Mouse (Mus musculus): ENCODE results near the gene Psma3. TPM values are rescaled to one million over a fixed set of nuclear protein-coding genes. Genes with fewer than 3 reads are reported as not detected.

Psma3 gene
- total and polyA plus RNA-seq, 2 experiments from 2014 or later = 207 to 605 TPM

DNA sequence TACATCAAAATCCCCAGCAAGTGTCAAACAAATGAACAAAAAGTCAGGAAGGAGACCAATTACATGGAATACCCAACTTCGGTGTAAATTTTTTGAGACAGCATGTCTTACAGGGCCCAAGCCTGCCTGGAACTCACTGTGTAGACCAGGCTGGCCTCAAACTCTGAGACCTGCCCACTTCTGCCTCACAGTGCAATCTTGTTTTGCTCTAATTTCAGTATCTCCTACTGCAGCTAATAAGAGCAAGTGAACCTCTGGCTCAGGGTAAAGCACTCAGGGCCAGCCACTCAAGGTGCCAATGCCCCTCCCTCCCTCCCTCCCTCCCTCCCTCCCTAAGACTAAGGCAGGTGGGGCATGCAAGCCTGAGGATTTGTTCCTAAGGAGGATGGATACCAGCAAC lies 25.9 kb downstream of the Psma3 start:
- H3K4me3 ChIP-seq (ENCODE audit: low read depth, low read length) = no peak overlapping the region
- DNase-seq (no peak), ATAC-seq (no peak)
- no peaks in the 10 kb centered on the region for H3K4me1 ChIP-seq (ENCODE audit: insufficient read depth)
- H3K27ac ChIP-seq (ENCODE audit: low read depth, low read length) = no peak overlapping the region
- H3K9me3 ChIP-seq (ENCODE audit: low read length) = no peaks in the 10 kb centered on the region
- no peak overlapping the region for H3K9ac ChIP-seq
- H3K4me2 ChIP-seq (ENCODE audit: low read depth) = no peak overlapping the region
- TF ChIP-seq CTCF (IDR thresholded peaks at IDR 0.05; ENCODE audit: low read depth) = no peak
- H3K36me3 ChIP-seq (ENCODE audit: insufficient read depth) = peaks cover 36% of the 10 kb centered on the region
- H3K27me3 ChIP-seq (ENCODE audit: insufficient read depth, low read length) = no peaks in the 10 kb centered on the region
- WGBS = 88% methylated on average over 1 of the region's 1 CpGs

GRCm38 (mm10) chr12:71001456-71001855 lies 27.0 kb downstream of the Psma3 start:
- H3K9me3 ChIP-seq (ENCODE audit: low read length) = no peaks in the 10 kb centered on the region
- H3K9ac ChIP-seq = no peak overlapping the region
- no peak overlapping the region for H3K4me3 ChIP-seq (ENCODE audit: low read depth, low read length)
- no peaks in the 10 kb centered on the region for H3K27me3 ChIP-seq (ENCODE audit: insufficient read depth, low read length)
- DNase-seq = no peak
- H3K4me2 ChIP-seq (ENCODE audit: low read depth) = no peak overlapping the region
- 71% methylated on average over 6 of the region's 6 CpGs for WGBS
- TF ChIP-seq CTCF (IDR thresholded peaks at IDR 0.05; ENCODE audit: low read depth) = no peak
- no peaks in the 10 kb centered on the region for H3K4me1 ChIP-seq (ENCODE audit: insufficient read depth)
- no peak for ATAC-seq
- peaks cover 34% of the 10 kb centered on the region for H3K36me3 ChIP-seq (ENCODE audit: insufficient read depth)
- H3K27ac ChIP-seq (ENCODE audit: low read depth, low read length) = no peak overlapping the region

DNA sequence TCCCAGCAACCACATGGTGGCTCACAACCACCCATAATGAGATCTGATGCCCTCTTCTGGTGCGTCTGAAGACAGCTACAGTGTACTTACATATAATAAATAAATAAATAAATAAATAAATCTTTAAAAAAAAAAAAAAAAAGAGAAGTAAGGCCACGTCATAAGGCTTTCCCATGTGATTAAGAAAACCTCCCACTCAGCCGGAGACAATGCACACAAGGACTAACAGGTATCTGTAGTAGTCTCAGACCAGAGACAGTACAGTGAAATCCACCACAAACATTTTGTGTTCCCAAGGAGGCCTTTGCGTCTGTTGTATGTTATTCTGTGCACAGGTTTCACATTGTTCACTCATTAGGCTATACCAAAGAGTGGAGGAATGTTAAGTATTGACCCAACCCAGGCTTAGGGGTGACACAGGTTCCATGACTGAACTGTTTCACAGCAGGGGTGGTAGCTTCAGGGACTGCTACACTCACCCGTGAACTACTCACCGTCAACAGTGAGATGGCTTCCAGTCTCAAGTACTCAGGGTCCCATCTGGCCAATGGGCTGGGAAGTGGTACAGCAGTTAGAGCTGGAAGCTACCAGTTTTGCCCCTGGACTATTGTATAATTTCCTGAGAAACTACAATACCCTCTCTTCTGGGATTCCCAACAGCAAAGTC lies 29.5 kb downstream of the Psma3 start:
- Histone ChIP-seq H3K9ac (no peak overlapping the region), H3K4me3 (ENCODE audit: low read depth, low read length) (no peak overlapping the region), H3K9me3 (ENCODE audit: low read length) (no peaks in the 10 kb centered on the region), H3K27ac (ENCODE audit: low read depth, low read length) (no peak overlapping the region), H3K4me2 (ENCODE audit: low read depth) (no peak overlapping the region), H3K4me1 (ENCODE audit: insufficient read depth) (no peaks in the 10 kb centered on the region), H3K36me3 (ENCODE audit: insufficient read depth) (peaks cover 49% of the 10 kb centered on the region), H3K27me3 (ENCODE audit: insufficient read depth, low read length) (no peaks in the 10 kb centered on the region)
- DNase-seq (no peak), ATAC-seq (no peak)
- TF ChIP-seq CTCF (IDR thresholded peaks at IDR 0.05; ENCODE audit: low read depth) = no peak
- 85% methylated on average over 5 of the region's 6 CpGs for WGBS

GRCm38 (mm10) chr12:71006141-71006540 lies 31.7 kb downstream of the Psma3 start:
- H3K27ac ChIP-seq (ENCODE audit: low read depth, low read length) = no peak overlapping the region
- H3K36me3 ChIP-seq (ENCODE audit: insufficient read depth) = peaks cover 55% of the 10 kb centered on the region
- H3K9me3 ChIP-seq (ENCODE audit: low read length) = no peaks in the 10 kb centered on the region
- H3K9ac ChIP-seq = no peak overlapping the region
- no peak overlapping the region for H3K4me3 ChIP-seq (ENCODE audit: low read depth, low read length)
- no peak for TF ChIP-seq CTCF (IDR thresholded peaks at IDR 0.05; ENCODE audit: low read depth)
- no peaks in the 10 kb centered on the region for H3K4me1 ChIP-seq (ENCODE audit: insufficient read depth)
- no peaks in the 10 kb centered on the region for H3K27me3 ChIP-seq (ENCODE audit: insufficient read depth, low read length)
- ATAC-seq (no peak), DNase-seq (no peak)
- no peak overlapping the region for H3K4me2 ChIP-seq (ENCODE audit: low read depth)
- WGBS = 96% methylated on average over 6 of the region's 6 CpGs

DNA sequence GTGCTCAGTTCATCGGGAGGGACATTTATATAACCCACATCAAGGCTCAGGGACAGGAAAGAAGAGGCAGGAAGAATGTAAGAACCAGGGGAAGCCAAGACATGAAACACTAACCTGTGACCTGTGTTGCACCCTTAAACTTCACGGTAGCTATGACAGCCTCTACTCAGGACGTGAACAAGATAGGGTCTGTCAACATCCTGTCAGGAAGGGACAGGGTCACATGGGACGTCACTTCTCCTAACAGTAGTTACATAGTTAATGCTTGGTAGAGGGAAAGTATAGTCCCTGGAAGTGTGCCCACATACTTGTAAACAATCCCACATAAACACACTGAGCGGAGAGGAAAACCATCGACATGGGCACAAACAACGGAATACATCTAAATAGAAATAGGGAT lies 32.5 kb downstream of the Psma3 start:
- no peaks in the 10 kb centered on the region for H3K27me3 ChIP-seq (ENCODE audit: insufficient read depth, low read length)
- no peak for TF ChIP-seq CTCF (IDR thresholded peaks at IDR 0.05; ENCODE audit: low read depth)
- H3K9me3 ChIP-seq (ENCODE audit: low read length) = no peaks in the 10 kb centered on the region
- DNase-seq (no peak), ATAC-seq (no peak)
- no peak overlapping the region for H3K9ac ChIP-seq
- H3K36me3 ChIP-seq (ENCODE audit: insufficient read depth) = peaks cover 53% of the 10 kb centered on the region
- 92% methylated on average over 7 of the region's 7 CpGs for WGBS
- no peaks in the 10 kb centered on the region for H3K4me1 ChIP-seq (ENCODE audit: insufficient read depth)
- H3K27ac ChIP-seq (ENCODE audit: low read depth, low read length) = no peak overlapping the region
- H3K4me2 ChIP-seq (ENCODE audit: low read depth) = no peak overlapping the region
- no peak overlapping the region for H3K4me3 ChIP-seq (ENCODE audit: low read depth, low read length)

DNA sequence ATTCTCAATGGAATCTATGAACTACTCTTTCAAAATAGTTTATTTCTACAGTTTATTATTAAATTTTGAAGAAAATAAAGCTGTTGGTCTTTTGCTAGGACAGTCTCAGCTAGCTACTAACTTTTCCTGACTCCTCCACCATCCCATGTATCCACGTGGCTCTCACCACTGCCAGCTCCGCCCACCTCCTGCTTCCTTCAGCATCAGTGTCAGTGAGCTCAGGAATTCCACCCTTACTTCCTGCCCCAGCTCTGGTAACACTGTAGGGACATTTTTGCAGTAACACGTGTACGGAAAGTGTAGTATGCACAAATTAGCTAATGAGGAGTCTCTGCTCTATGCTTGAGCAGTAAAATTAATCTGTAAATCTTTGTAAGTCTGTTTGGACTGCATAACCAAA lies 35.3 kb downstream of the Psma3 start:
- Histone ChIP-seq H3K4me3 (ENCODE audit: low read depth, low read length) (no peak overlapping the region), H3K36me3 (ENCODE audit: insufficient read depth) (peaks cover 48% of the 10 kb centered on the region), H3K4me1 (ENCODE audit: insufficient read depth) (peaks cover 14% of the 10 kb centered on the region), H3K27me3 (ENCODE audit: insufficient read depth, low read length) (no peaks in the 10 kb centered on the region), H3K4me2 (ENCODE audit: low read depth) (no peak overlapping the region), H3K9me3 (ENCODE audit: low read length) (no peaks in the 10 kb centered on the region), H3K27ac (ENCODE audit: low read depth, low read length) (no peak overlapping the region), H3K9ac (no peak overlapping the region)
- 73% methylated on average over 4 of the region's 4 CpGs for WGBS
- DNase-seq = no peak
- ATAC-seq = no peak
- TF ChIP-seq CTCF (IDR thresholded peaks at IDR 0.05; ENCODE audit: low read depth) = no peak

- Histone ChIP-seq H3K9me3 (ENCODE audit: low read length) (no peaks in the 10 kb centered on the region), H3K36me3 (ENCODE audit: insufficient read depth) (peaks cover 7% of the 10 kb centered on the region; the same call in 1 of the 2 replicates), H3K27ac (ENCODE audit: low read depth, low read length) (peak overlapping the region; percentile 96), H3K4me2 (ENCODE audit: low read depth) (peak overlapping the region; percentile 64), H3K27me3 (ENCODE audit: insufficient read depth, low read length) (no peaks in the 10 kb centered on the region), H3K4me1 (ENCODE audit: insufficient read depth) (peaks cover 17% of the 10 kb centered on the region), H3K4me3 (ENCODE audit: low read depth, low read length) (peak overlapping the region; percentile 62), H3K9ac (peak overlapping the region; percentile 75)
- WGBS = under 1% methylated on average over 31 of the region's 32 CpGs
- peak; percentile 57 for ATAC-seq
- TF ChIP-seq CTCF (IDR thresholded peaks at IDR 0.05; ENCODE audit: low read depth) = no peak; the same call in 1 of the 2 replicates
- peak; percentile 49 for DNase-seq
These were observed 40.5 kb downstream of the Psma3 start for GRCm38 (mm10) chr12:71014845-71015362.
